Mouse (Mus musculus): ENCODE results near the gene 2410004B18Rik. TPM values are rescaled to one million over a fixed set of nuclear protein-coding genes. Genes with fewer than 3 reads are reported as not detected.
"Not testable (repeated sequence)": the region's sequence is repeated elsewhere in the genome, so short reads cannot be mapped to it uniquely, and the experiment has no call there.

2410004B18Rik gene
- 54.7 and 56.4 TPM in 2 replicates for polyA plus RNA-seq (2016; fragmentation: Nextera tagmentation; extraction: Ambion mirVana)

- Histone ChIP-seq H3K27ac (peak within 1 kb of the TSS; percentile 91), H3K36me3 (peaks cover 47% of the 10 kb centered on the region)
- WGBS = 2% methylated on average over 70 of the region's 70 CpGs
Measured at GRCm38 (mm10) chr3:145937505-145938404, at the start of gene 2410004B18Rik. 2410004B18Rik (plus strand) TSS chr3:145938014.

GRCm38 (mm10) chr3:145890346-145891132, 47.3 kb upstream of the 2410004B18Rik start:
- H3K9me3 ChIP-seq = no peaks in the 10 kb centered on the region
- H3K27ac ChIP-seq = peak overlapping the region; percentile 83
- H3K27me3 ChIP-seq (ENCODE audit: insufficient read depth, poor library complexity, severe bottlenecking) = peaks cover 23% of the 10 kb centered on the region
- no peak overlapping the region; the same call in 1 of the 2 replicates for H3K4me3 ChIP-seq
- DNase-seq (ENCODE audit: low spot score) = peak; percentile 68
- H3K4me1 ChIP-seq (replicated peaks) = peaks cover 51% of the 10 kb centered on the region
- WGBS = 54% methylated on average over 18 of the region's 18 CpGs
- H3K36me3 ChIP-seq = 0 out of 2 replicates have a peak, but pooled peaks cover 2% of the 10 kb centered on the region

More at GRCm38 (mm10) chr3:145937505-145938404, at the start of gene 2410004B18Rik:
- Histone ChIP-seq H3K4me3 (peak within 1 kb of the TSS; percentile 97), H3K27me3 (ENCODE audit: insufficient read depth, poor library complexity, severe bottlenecking) (no peaks in the 10 kb centered on the region), H3K9me3 (no peaks in the 10 kb centered on the region), H3K4me1 (replicated peaks) (peaks cover 21% of the 10 kb centered on the region)
- peak; percentile 96 for DNase-seq (ENCODE audit: low spot score)

- WGBS = 80% methylated on average over 3 of the region's 3 CpGs
Measured at GRCm38 (mm10) chr3:145892451-145892850, 45.4 kb upstream of the 2410004B18Rik start.

GRCm38 (mm10) chr3:145894131-145894530, 43.7 kb upstream of the 2410004B18Rik start:
- Histone ChIP-seq H3K9me3 (no peaks in the 10 kb centered on the region), H3K4me3 (no peak overlapping the region), H3K27ac (no peak overlapping the region), H3K4me1 (replicated peaks) (peaks cover 40% of the 10 kb centered on the region), H3K27me3 (ENCODE audit: insufficient read depth, poor library complexity, severe bottlenecking) (peaks cover 14% of the 10 kb centered on the region), H3K36me3 (0 out of 2 replicates have a peak, but pooled peaks cover 4% of the 10 kb centered on the region)
- 71% methylated on average over 12 of the region's 12 CpGs for WGBS
- no peak for DNase-seq (ENCODE audit: low spot score)

More at GRCm38 (mm10) chr3:145892451-145892850, 45.4 kb upstream of the 2410004B18Rik start:
- Histone ChIP-seq H3K27me3 (ENCODE audit: insufficient read depth, poor library complexity, severe bottlenecking) (peaks cover 23% of the 10 kb centered on the region), H3K36me3 (0 out of 2 replicates have a peak, but pooled peaks cover 4% of the 10 kb centered on the region), H3K27ac (no peak overlapping the region), H3K4me1 (replicated peaks) (peaks cover 40% of the 10 kb centered on the region), H3K9me3 (no peaks in the 10 kb centered on the region), H3K4me3 (no peak overlapping the region)
- DNase-seq (ENCODE audit: low spot score) = no peak

- H3K27ac ChIP-seq = no peak overlapping the region
- no peaks in the 10 kb centered on the region for H3K27me3 ChIP-seq (ENCODE audit: insufficient read depth, poor library complexity, severe bottlenecking)
- no peak for DNase-seq (ENCODE audit: low spot score)
- H3K36me3 ChIP-seq = 0 out of 2 replicates have a peak, but pooled peaks cover 4% of the 10 kb centered on the region
- H3K4me3 ChIP-seq = no peak overlapping the region
- peaks cover 11% of the 10 kb centered on the region; the same call in 1 of the 2 replicates for H3K4me1 ChIP-seq (replicated peaks)
- 89% methylated on average over 11 of the region's 11 CpGs for WGBS
- H3K9me3 ChIP-seq = no peaks in the 10 kb centered on the region
Measured at GRCm38 (mm10) chr3:145897749-145898148, 40.1 kb upstream of the 2410004B18Rik start.

GRCm38 (mm10) chr3:145899832-145900231, 38.0 kb upstream of the 2410004B18Rik start:
- Histone ChIP-seq H3K27ac (no peak overlapping the region), H3K4me3 (no peak overlapping the region), H3K27me3 (ENCODE audit: insufficient read depth, poor library complexity, severe bottlenecking) (no peaks in the 10 kb centered on the region), H3K9me3 (no peaks in the 10 kb centered on the region), H3K4me1 (replicated peaks) (no peaks in the 10 kb centered on the region), H3K36me3 (0 out of 2 replicates have a peak, but pooled peaks cover 4% of the 10 kb centered on the region)
- WGBS = 88% methylated on average over 8 of the region's 8 CpGs
- DNase-seq (ENCODE audit: low spot score) = no peak

DNA sequence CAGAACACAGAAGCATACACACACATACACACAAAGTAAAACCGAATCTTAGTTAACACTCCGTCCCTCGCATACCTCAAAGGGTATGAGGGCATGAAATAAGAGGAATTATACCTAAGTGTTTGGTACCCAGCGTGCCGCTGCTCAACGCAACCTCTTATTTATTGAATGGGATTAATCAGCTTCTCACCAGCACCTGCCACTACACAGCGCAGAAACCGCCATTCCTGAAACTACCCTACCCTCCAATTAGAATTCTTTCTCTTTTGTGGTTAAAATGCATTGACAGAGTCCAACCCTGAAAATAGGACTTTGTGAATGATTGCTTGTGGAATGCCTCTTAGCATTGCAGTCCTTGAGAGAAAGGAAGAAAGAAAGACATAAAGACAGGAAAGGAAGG, 34.3 kb upstream of the 2410004B18Rik start:
- Histone ChIP-seq H3K4me1 (replicated peaks) (no peaks in the 10 kb centered on the region), H3K4me3 (no peak overlapping the region), H3K27ac (no peak overlapping the region), H3K9me3 (no peaks in the 10 kb centered on the region), H3K36me3 (no peaks in the 10 kb centered on the region), H3K27me3 (ENCODE audit: insufficient read depth, poor library complexity, severe bottlenecking) (no peaks in the 10 kb centered on the region)
- 92% methylated on average over 8 of the region's 8 CpGs for WGBS
- no peak for DNase-seq (ENCODE audit: low spot score)

DNA sequence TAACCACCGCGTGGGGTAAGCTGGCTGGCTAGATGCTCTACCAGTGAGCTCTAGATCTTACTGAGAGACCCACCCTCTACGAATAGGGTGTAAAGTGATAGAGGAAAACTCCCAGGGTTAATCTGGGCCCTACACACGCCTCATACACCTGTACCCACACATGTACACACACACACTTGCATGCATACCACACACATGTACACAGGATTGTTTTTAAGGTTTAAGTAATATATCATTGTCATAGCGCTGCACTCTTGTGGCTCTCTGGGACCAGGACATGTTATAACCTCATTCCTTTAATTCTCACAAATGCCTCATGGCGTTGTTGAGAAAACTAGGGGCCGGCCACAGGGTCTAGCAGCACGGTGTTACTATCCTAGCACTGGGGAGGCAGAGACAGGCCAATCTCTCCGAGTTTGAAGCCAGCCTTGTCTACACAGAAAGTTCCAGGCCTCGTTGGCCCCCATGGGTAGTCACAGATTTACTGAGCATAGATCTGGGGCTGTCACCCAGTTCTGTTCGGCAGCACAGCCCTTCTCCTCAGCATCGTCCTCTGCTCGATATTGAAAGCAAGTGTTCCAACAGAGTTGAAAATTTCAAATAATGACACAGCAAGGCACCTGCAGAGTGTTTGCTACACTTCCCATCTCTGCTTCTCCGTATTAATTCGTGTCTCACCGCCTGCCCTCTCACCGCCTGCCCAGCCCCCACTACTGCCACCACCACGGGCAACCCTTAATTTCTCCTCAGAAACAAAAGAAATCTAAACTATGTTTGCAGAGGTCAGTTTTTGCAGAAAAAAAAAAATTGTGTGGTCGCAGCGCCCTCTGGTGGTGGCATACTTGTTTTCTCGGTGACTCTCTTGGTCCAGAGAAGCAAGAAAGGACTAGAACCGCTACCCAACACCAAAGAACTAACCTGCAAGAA, 32.7 kb upstream of the 2410004B18Rik start:
- no peaks in the 10 kb centered on the region for H3K4me1 ChIP-seq (replicated peaks)
- DNase-seq (ENCODE audit: low spot score) = peak; percentile 82
- H3K27me3 ChIP-seq (ENCODE audit: insufficient read depth, poor library complexity, severe bottlenecking) = no peaks in the 10 kb centered on the region
- H3K36me3 ChIP-seq = no peaks in the 10 kb centered on the region
- 50% methylated on average over 22 of the region's 22 CpGs for WGBS
- H3K4me3 ChIP-seq = 0 out of 2 replicates have a peak overlapping the region, but pooled peaks have one; percentile 21
- peak overlapping the region; percentile 76 for H3K27ac ChIP-seq
- no peaks in the 10 kb centered on the region for H3K9me3 ChIP-seq

- WGBS = 92% methylated on average over 9 of the region's 9 CpGs
Measured at GRCm38 (mm10) chr3:145906582-145906981, 31.2 kb upstream of the 2410004B18Rik start.

GRCm38 (mm10) chr3:145912512-145912911, 25.3 kb upstream of the 2410004B18Rik start:
- 92% methylated on average over 7 of the region's 7 CpGs for WGBS
- Histone ChIP-seq H3K4me1 (replicated peaks) (no peaks in the 10 kb centered on the region), H3K4me3 (no peak overlapping the region), H3K27me3 (ENCODE audit: insufficient read depth, poor library complexity, severe bottlenecking) (no peaks in the 10 kb centered on the region), H3K27ac (no peak overlapping the region), H3K9me3 (no peaks in the 10 kb centered on the region), H3K36me3 (no peaks in the 10 kb centered on the region)
- no peak for DNase-seq (ENCODE audit: low spot score)

More at GRCm38 (mm10) chr3:145906582-145906981, 31.2 kb upstream of the 2410004B18Rik start:
- no peaks in the 10 kb centered on the region for H3K36me3 ChIP-seq
- no peak overlapping the region for H3K27ac ChIP-seq
- H3K4me1 ChIP-seq (replicated peaks) = no peaks in the 10 kb centered on the region
- H3K9me3 ChIP-seq = no peaks in the 10 kb centered on the region
- DNase-seq (ENCODE audit: low spot score) = no peak
- H3K4me3 ChIP-seq = no peak overlapping the region
- no peaks in the 10 kb centered on the region for H3K27me3 ChIP-seq (ENCODE audit: insufficient read depth, poor library complexity, severe bottlenecking)

GRCm38 (mm10) chr3:145913263-145913662, 24.6 kb upstream of the 2410004B18Rik start:
- 76% methylated on average over 6 of the region's 6 CpGs for WGBS
- no peak overlapping the region for H3K4me3 ChIP-seq

GRCm38 (mm10) chr3:145913942-145914341, 23.9 kb upstream of the 2410004B18Rik start:
- not testable (repeated sequence) for H3K27ac ChIP-seq; H3K9me3 ChIP-seq; H3K27me3 ChIP-seq (ENCODE audit: insufficient read depth, poor library complexity, severe bottlenecking); H3K4me1 ChIP-seq (replicated peaks); H3K4me3 ChIP-seq; H3K36me3 ChIP-seq; DNase-seq (ENCODE audit: low spot score)
- WGBS = 73% methylated on average over 7 of the region's 7 CpGs

More at GRCm38 (mm10) chr3:145913263-145913662, 24.6 kb upstream of the 2410004B18Rik start:
- no peak for DNase-seq (ENCODE audit: low spot score)
- no peaks in the 10 kb centered on the region for H3K36me3 ChIP-seq
- no peaks in the 10 kb centered on the region for H3K4me1 ChIP-seq (replicated peaks)
- no peaks in the 10 kb centered on the region for H3K27me3 ChIP-seq (ENCODE audit: insufficient read depth, poor library complexity, severe bottlenecking)
- H3K9me3 ChIP-seq = no peaks in the 10 kb centered on the region
- no peak overlapping the region for H3K27ac ChIP-seq
